Mouse (Mus musculus) neural tube, embryonic 14.5 days (tissue): Measurements from ENCODE around the gene Rps6kc1. TPM values are rescaled to one million over a fixed set of nuclear protein-coding genes. Genes with fewer than 3 reads are reported as not detected.

Experiments
- ATAC-seq: fragments of 200-750 bp; cut with Nextera tagmentation; 2 replicates; pipeline ENCODE4 v1.8.0; 2017; ENCODE audit warnings: low read depth, mild to moderate bottlenecking, moderate TSS enrichment, moderate library complexity
- H3K27ac ChIP-seq: fragments of 300-500 bp; sonication (generic); 2 replicates; pipeline ENCODE4 v1.5.1; 2014; ENCODE audit warnings: low read depth, mild to moderate bottlenecking, control low read depth, low read length, moderate library complexity, mixed read lengths
- H3K27me3 ChIP-seq: fragments of 300-500 bp; sonication (generic); 2 replicates; pipeline ENCODE4 v1.6.1; 2014; ENCODE audit warnings: low read length; ENCODE audit not compliant: control insufficient read depth, insufficient read depth
- H3K36me3 ChIP-seq: fragments of 300-500 bp; sonication (generic); 2 replicates; pipeline ENCODE4 v1.6.1; 2014; ENCODE audit warnings: low read length, mixed read lengths; ENCODE audit not compliant: control insufficient read depth, insufficient read depth
- H3K4me1 ChIP-seq: fragments of 300-500 bp; sonication (generic); 2 replicates; pipeline ENCODE4 v1.6.1; 2014; ENCODE audit warnings: low read length; ENCODE audit not compliant: control insufficient read depth, insufficient read depth
- H3K4me2 ChIP-seq: fragments of 300-500 bp; sonication (generic); 2 replicates; pipeline ENCODE4 v1.6.1; 2014; ENCODE audit warnings: mild to moderate bottlenecking, low read depth, low read length, control low read depth
- H3K4me3 ChIP-seq: fragments of 300-500 bp; sonication (generic); 2 replicates; pipeline ENCODE4 v1.5.1; 2014; ENCODE audit warnings: low read depth, low read length, control low read depth, mixed read lengths
- H3K9ac ChIP-seq: fragments of 300-500 bp; sonication (generic); replicated peaks from 2 replicates; pipeline ENCODE4 v1.6.1; 2014; ENCODE audit warnings: low read depth, mild to moderate bottlenecking, control low read depth, low read length, mixed read lengths
- H3K9me3 ChIP-seq: fragments of 300-500 bp; sonication (generic); 2 replicates; pipeline ENCODE4 v1.6.1; 2016; ENCODE audit warnings: low read length; ENCODE audit not compliant: control insufficient read depth
- WGBS: fragments of 180-500 bp; shearing (Covaris S2); extraction: QIAGEN DNeasy Blood & Tissue Kit; methylation state at CpG from one replicate; pipeline ENCODE4 v1.1.7; 2014; 5-methylcytosine and 5-hydroxymethylcytosine counted together
- polyA plus RNA-seq: library from polyadenylated mRNA; unstranded; fragments of >200 nt; fragmentation: Nextera tagmentation; extraction: Ambion mirVana; gene quantifications from 2 replicates; pipeline ENCODE4 v1.2.1, GENCODE M21; 2014

The Rps6kc1 gene
- polyA plus RNA-seq, 1 experiment from 2014 or later = 27.6 TPM

GRCm38 (mm10) chr1:190888031-190888430 lies 23.5 kb downstream of the Rps6kc1 start:
- Histone ChIP-seq H3K4me3 (no peak overlapping the region), H3K9me3 (no peaks in the 10 kb centered on the region), H3K27me3 (no peaks in the 10 kb centered on the region), H3K27ac (no peak overlapping the region), H3K4me1 (no peaks in the 10 kb centered on the region), H3K36me3 (peaks cover 13% of the 10 kb centered on the region), H3K4me2 (no peak overlapping the region), H3K9ac (no peak overlapping the region)
- no peak for ATAC-seq
- WGBS = 96% methylated on average over 2 of the region's 2 CpGs

DNA sequence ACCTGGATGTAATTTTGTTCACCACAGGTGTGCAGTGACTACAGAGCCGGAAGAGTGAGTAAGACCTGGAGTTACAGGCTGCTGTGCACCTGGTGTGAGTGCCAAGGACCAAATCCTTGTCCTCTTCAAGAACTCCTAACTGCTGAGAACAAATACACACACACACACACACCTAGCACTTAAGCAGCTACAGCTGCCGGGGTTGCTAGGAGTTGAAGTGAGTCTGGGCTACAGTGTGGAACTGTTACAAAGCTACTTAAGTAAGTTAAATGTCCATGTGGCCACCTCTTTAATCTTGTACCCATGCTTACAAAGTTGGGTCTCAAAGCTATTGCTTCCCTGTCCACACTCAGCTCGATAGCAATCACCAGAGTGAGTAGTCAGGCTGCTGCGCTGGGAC lies 25.6 kb downstream of the Rps6kc1 start:
- Histone ChIP-seq H3K9ac (no peak overlapping the region), H3K27me3 (no peaks in the 10 kb centered on the region), H3K4me1 (no peaks in the 10 kb centered on the region), H3K4me3 (no peak overlapping the region), H3K36me3 (peaks cover 11% of the 10 kb centered on the region; the same call in 1 of the 2 replicates), H3K27ac (no peak overlapping the region), H3K4me2 (no peak overlapping the region), H3K9me3 (no peaks in the 10 kb centered on the region)
- WGBS = 85% methylated on average over 4 of the region's 4 CpGs
- ATAC-seq = no peak

DNA sequence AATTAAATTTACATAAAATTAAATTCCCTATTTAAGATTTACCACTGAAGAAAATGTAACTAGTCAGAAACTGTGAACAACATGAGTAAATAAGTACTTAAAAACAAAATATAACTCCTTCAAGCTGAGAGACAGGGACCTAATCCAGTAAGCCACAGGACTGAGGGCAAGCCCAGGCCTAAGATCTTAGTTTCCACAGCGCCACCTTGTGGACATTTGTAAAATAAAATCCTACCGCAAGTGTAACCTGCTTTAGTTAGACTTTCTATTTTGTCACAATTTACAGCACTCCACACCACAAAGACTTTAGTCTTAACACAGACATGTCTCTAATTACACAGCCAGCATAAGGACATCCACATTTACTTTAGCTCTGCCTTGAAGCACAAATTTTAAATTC lies 30.1 kb downstream of the Rps6kc1 start:
- no peak for ATAC-seq
- Histone ChIP-seq H3K9me3 (no peaks in the 10 kb centered on the region), H3K36me3 (peaks cover 4% of the 10 kb centered on the region; the same call in 1 of the 2 replicates), H3K4me2 (no peak overlapping the region), H3K27ac (no peak overlapping the region), H3K9ac (no peak overlapping the region), H3K4me3 (no peak overlapping the region), H3K4me1 (no peaks in the 10 kb centered on the region), H3K27me3 (no peaks in the 10 kb centered on the region)
- 3% methylated on average over 2 of the region's 2 CpGs for WGBS

GRCm38 (mm10) chr1:190880638-190881037 lies 30.9 kb downstream of the Rps6kc1 start:
- no peak for ATAC-seq
- H3K27ac ChIP-seq = no peak overlapping the region

DNA sequence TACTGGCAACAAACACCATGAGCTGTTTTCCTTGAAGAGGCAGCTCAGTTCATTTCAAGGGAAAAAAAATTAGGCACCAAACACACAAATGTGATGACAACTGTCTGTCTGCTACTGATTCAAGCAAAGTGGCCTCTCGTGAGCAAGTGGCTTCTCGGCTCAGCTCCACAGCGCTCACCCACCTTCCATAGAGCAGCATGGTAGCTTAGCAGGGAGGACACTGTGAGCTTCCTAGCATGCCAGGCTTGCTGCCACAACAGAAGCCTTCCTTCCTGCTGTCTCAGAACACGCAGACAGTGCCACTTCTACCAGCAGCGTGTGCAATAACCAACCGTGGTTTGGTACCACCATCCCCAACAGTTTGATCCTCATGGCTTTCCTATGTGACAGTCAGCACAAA lies 35.8 kb downstream of the Rps6kc1 start:
- H3K4me1 ChIP-seq = no peaks in the 10 kb centered on the region
- H3K9me3 ChIP-seq = no peaks in the 10 kb centered on the region
- WGBS = 98% methylated on average over 6 of the region's 6 CpGs
- no peak overlapping the region for H3K27ac ChIP-seq
- no peak overlapping the region for H3K4me3 ChIP-seq
- no peak for ATAC-seq
- H3K4me2 ChIP-seq = no peak overlapping the region
- H3K36me3 ChIP-seq = peaks cover 11% of the 10 kb centered on the region; the same call in 1 of the 2 replicates
- H3K9ac ChIP-seq = no peak overlapping the region
- no peaks in the 10 kb centered on the region for H3K27me3 ChIP-seq

More at GRCm38 (mm10) chr1:190880638-190881037, 30.9 kb downstream of the Rps6kc1 start:
- Histone ChIP-seq H3K36me3 (peaks cover 9% of the 10 kb centered on the region; the same call in 1 of the 2 replicates), H3K4me3 (no peak overlapping the region), H3K9ac (no peak overlapping the region), H3K9me3 (no peaks in the 10 kb centered on the region), H3K4me2 (no peak overlapping the region), H3K27me3 (no peaks in the 10 kb centered on the region), H3K4me1 (no peaks in the 10 kb centered on the region)
- WGBS = 90% methylated on average over 6 of the region's 6 CpGs

- H3K9me3 ChIP-seq = no peaks in the 10 kb centered on the region
- no peak overlapping the region for H3K9ac ChIP-seq
- no peak overlapping the region for H3K27ac ChIP-seq
- peaks cover 11% of the 10 kb centered on the region; the same call in 1 of the 2 replicates for H3K36me3 ChIP-seq
- 93% methylated on average over 4 of the region's 4 CpGs for WGBS
- no peak overlapping the region for H3K4me2 ChIP-seq
- ATAC-seq = no peak
- H3K27me3 ChIP-seq = no peaks in the 10 kb centered on the region
- no peak overlapping the region for H3K4me3 ChIP-seq
- no peaks in the 10 kb centered on the region for H3K4me1 ChIP-seq
Observed at GRCm38 (mm10) chr1:190875089-190875488, 36.5 kb downstream of the Rps6kc1 start.

- H3K4me3 ChIP-seq = no peak overlapping the region
- H3K4me2 ChIP-seq = no peak overlapping the region
- no peaks in the 10 kb centered on the region for H3K4me1 ChIP-seq
- no peak overlapping the region for H3K27ac ChIP-seq
- H3K27me3 ChIP-seq = no peaks in the 10 kb centered on the region
- H3K9ac ChIP-seq = no peak overlapping the region
- peaks cover 18% of the 10 kb centered on the region; the same call in 1 of the 2 replicates for H3K36me3 ChIP-seq
- 97% methylated on average over 12 of the region's 12 CpGs for WGBS
- H3K9me3 ChIP-seq = no peaks in the 10 kb centered on the region
- ATAC-seq = no peak
Observed at GRCm38 (mm10) chr1:190871068-190871467, 40.5 kb downstream of the Rps6kc1 start.

- H3K4me2 ChIP-seq = no peak overlapping the region
- H3K27ac ChIP-seq = no peak overlapping the region
- 0 out of 2 replicates have a peak, but pooled peaks cover 13% of the 10 kb centered on the region for H3K36me3 ChIP-seq
Observed at GRCm38 (mm10) chr1:190869996-190870395, 41.6 kb downstream of the Rps6kc1 start.

DNA sequence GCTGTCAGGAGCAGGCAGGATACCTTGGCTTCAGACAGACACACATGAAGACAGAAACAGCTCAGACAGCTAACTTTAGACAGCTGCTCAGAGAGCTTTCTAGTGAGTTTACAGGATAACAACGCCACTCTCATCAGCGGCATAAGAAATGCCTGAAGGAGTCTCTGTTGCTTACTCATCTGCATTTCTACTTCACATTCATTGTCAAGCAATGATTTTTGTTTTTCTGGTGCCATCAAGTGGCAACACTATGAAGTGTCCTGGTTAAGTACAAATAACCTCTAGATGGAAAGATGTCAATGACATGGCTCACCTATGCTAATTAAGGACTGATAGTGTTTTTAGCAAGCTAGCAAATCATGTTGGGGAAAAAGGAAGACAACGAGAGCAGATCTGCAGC lies 42.8 kb downstream of the Rps6kc1 start:
- Histone ChIP-seq H3K4me2 (no peak overlapping the region), H3K9me3 (no peaks in the 10 kb centered on the region), H3K27me3 (no peaks in the 10 kb centered on the region), H3K36me3 (0 out of 2 replicates have a peak, but pooled peaks cover 15% of the 10 kb centered on the region), H3K4me3 (no peak overlapping the region), H3K27ac (no peak overlapping the region), H3K9ac (no peak overlapping the region), H3K4me1 (no peaks in the 10 kb centered on the region)
- WGBS = 70% methylated on average over 3 of the region's 3 CpGs
- no peak for ATAC-seq

More at GRCm38 (mm10) chr1:190869996-190870395, 41.6 kb downstream of the Rps6kc1 start:
- Histone ChIP-seq H3K4me1 (no peaks in the 10 kb centered on the region), H3K4me3 (no peak overlapping the region), H3K9me3 (no peaks in the 10 kb centered on the region), H3K27me3 (no peaks in the 10 kb centered on the region), H3K9ac (no peak overlapping the region)
- no peak for ATAC-seq
- WGBS = 93% methylated on average over 4 of the region's 4 CpGs
